Mouse (Mus musculus) neural tube, embryonic 14.5 days (tissue): ENCODE data around the gene Gpd1. TPM values are rescaled to one million over a fixed set of nuclear protein-coding genes. Genes with fewer than 3 reads are reported as not detected.

Experiments
- ATAC-seq: fragments of 200-750 bp; cut with Nextera tagmentation; 2 replicates; pipeline ENCODE4 v1.8.0; 2017; ENCODE audit warnings: low read depth, mild to moderate bottlenecking, moderate TSS enrichment, moderate library complexity
- H3K27ac ChIP-seq: fragments of 300-500 bp; sonication (generic); 2 replicates; pipeline ENCODE4 v1.5.1; 2014; ENCODE audit warnings: low read depth, mild to moderate bottlenecking, control low read depth, low read length, moderate library complexity, mixed read lengths
- H3K27me3 ChIP-seq: fragments of 300-500 bp; sonication (generic); 2 replicates; pipeline ENCODE4 v1.6.1; 2014; ENCODE audit warnings: low read length; ENCODE audit not compliant: control insufficient read depth, insufficient read depth
- H3K36me3 ChIP-seq: fragments of 300-500 bp; sonication (generic); 2 replicates; pipeline ENCODE4 v1.6.1; 2014; ENCODE audit warnings: low read length, mixed read lengths; ENCODE audit not compliant: control insufficient read depth, insufficient read depth
- H3K4me1 ChIP-seq: fragments of 300-500 bp; sonication (generic); 2 replicates; pipeline ENCODE4 v1.6.1; 2014; ENCODE audit warnings: low read length; ENCODE audit not compliant: control insufficient read depth, insufficient read depth
- H3K4me2 ChIP-seq: fragments of 300-500 bp; sonication (generic); 2 replicates; pipeline ENCODE4 v1.6.1; 2014; ENCODE audit warnings: mild to moderate bottlenecking, low read depth, low read length, control low read depth
- H3K4me3 ChIP-seq: fragments of 300-500 bp; sonication (generic); 2 replicates; pipeline ENCODE4 v1.5.1; 2014; ENCODE audit warnings: low read depth, low read length, control low read depth, mixed read lengths
- H3K9ac ChIP-seq: fragments of 300-500 bp; sonication (generic); replicated peaks from 2 replicates; pipeline ENCODE4 v1.6.1; 2014; ENCODE audit warnings: low read depth, mild to moderate bottlenecking, control low read depth, low read length, mixed read lengths
- H3K9me3 ChIP-seq: fragments of 300-500 bp; sonication (generic); 2 replicates; pipeline ENCODE4 v1.6.1; 2016; ENCODE audit warnings: low read length; ENCODE audit not compliant: control insufficient read depth
- WGBS: fragments of 180-500 bp; shearing (Covaris S2); extraction: QIAGEN DNeasy Blood & Tissue Kit; methylation state at CpG from one replicate; pipeline ENCODE4 v1.1.7; 2014; 5-methylcytosine and 5-hydroxymethylcytosine counted together
- polyA plus RNA-seq: library from polyadenylated mRNA; unstranded; fragments of >200 nt; fragmentation: Nextera tagmentation; extraction: Ambion mirVana; gene quantifications from 2 replicates; pipeline ENCODE4 v1.2.1, GENCODE M21; 2014

Gpd1 gene
- polyA plus RNA-seq, 1 experiment from 2014 or later, result 1.2 TPM

DNA sequence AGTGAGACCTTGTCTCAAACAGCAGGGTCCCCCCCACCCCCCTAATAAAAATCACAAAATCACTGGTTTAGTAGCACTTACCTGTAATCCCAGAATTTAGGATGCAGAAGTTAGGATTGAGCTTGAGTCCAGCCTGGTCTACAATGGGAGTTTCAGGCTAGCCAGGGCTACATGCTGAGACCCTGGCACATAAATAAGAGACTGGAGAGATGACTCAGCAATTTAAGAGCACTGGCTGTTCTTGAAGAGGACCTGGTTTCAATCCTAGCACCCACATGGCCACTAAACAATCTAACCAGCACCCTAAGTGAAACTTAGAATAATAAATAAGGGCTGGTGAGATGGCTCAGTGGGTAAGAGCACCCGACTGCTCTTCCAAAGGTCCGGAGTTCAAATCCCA, 13.9 kb downstream of the Gpd1 start:
- peaks cover 27% of the 10 kb centered on the region for H3K36me3 ChIP-seq
- peaks cover 5% of the 10 kb centered on the region; the same call in 1 of the 2 replicates for H3K4me1 ChIP-seq
- no peak for ATAC-seq
- no peak overlapping the region for H3K9ac ChIP-seq
- no peak overlapping the region for H3K4me3 ChIP-seq
- no peak overlapping the region for H3K27ac ChIP-seq
- WGBS, result 97% methylated on average over 2 of the region's 2 CpGs
- H3K9me3 ChIP-seq, result no peaks in the 10 kb centered on the region
- H3K27me3 ChIP-seq, result no peaks in the 10 kb centered on the region
- H3K4me2 ChIP-seq, result no peak overlapping the region

DNA sequence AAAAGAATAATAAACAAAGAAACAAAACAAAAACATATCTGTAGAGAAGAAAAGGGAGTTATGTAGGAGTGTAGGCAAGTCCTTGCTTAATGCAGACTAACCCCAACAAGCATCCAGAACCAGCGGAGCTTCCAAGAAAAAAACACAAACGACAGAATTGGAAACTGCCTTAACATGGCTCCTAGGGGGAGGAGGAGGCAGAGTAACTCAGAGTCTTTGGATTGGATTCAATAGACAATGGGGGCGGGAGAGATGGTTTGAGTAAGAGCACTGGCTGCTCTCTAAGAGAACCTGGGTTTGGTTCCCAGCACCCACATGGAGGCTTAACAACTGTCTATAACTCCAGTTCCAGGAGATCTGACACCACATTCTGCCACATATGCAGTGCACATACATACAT, 14.4 kb downstream of the Gpd1 start:
- H3K9me3 ChIP-seq, result no peaks in the 10 kb centered on the region
- no peak overlapping the region for H3K27ac ChIP-seq
- H3K4me2 ChIP-seq, result no peak overlapping the region
- no peak overlapping the region for H3K9ac ChIP-seq
- peaks cover under 1% of the 10 kb centered on the region; the same call in 1 of the 2 replicates for H3K4me1 ChIP-seq
- no peak for ATAC-seq
- peaks cover 32% of the 10 kb centered on the region for H3K36me3 ChIP-seq
- no peak overlapping the region for H3K4me3 ChIP-seq
- 93% methylated on average over 3 of the region's 3 CpGs for WGBS
- no peaks in the 10 kb centered on the region for H3K27me3 ChIP-seq

DNA sequence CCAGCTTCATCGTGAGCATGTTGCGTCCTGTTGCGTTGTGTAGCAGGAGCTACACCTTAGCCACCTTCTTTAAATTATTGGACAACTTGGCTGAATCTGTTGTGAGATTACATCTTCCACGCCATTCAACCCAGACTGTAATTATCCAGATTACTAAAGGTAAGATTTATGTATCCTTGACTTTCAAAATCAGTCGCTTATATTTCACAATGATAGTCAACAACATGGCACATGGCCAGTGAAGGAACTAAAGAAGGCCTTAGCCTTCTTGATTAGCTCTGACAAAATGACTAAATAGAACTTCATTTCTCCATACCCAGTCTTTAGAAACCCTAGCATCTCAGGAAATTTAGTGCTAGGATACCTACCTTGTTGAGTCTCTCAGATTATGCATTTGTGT, 15.9 kb downstream of the Gpd1 start:
- H3K9me3 ChIP-seq, result no peaks in the 10 kb centered on the region
- H3K36me3 ChIP-seq, result peaks cover 40% of the 10 kb centered on the region
- 95% methylated on average over 5 of the region's 5 CpGs for WGBS
- H3K27ac ChIP-seq, result no peak overlapping the region
- no peaks in the 10 kb centered on the region for H3K27me3 ChIP-seq
- no peak for ATAC-seq
- H3K4me1 ChIP-seq, result no peaks in the 10 kb centered on the region
- no peak overlapping the region for H3K9ac ChIP-seq
- no peak overlapping the region for H3K4me2 ChIP-seq
- no peak overlapping the region for H3K4me3 ChIP-seq

DNA sequence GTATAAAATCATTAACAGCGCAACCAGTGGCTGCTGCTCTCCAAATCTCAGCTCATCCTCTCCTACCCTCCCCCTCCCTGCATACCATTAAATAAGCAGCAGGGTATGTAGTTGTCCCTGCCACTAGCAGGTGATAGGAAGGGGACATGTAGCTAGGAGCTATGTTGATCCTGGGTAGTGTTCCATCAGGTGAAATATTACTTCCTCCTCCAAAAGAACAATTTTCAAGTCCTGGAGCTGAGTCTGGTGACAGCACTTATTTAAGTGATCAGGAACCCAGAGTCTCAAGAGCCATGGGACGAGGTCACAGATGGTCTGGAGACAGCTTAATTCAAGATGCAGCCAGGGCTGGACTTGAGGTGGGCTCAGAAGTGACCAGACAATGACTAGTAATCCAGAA, 18.3 kb downstream of the Gpd1 start:
- Histone ChIP-seq H3K36me3 (peaks cover 53% of the 10 kb centered on the region), H3K4me2 (no peak overlapping the region), H3K4me3 (no peak overlapping the region), H3K9me3 (no peaks in the 10 kb centered on the region), H3K27ac (no peak overlapping the region), H3K4me1 (no peaks in the 10 kb centered on the region), H3K9ac (no peak overlapping the region), H3K27me3 (no peaks in the 10 kb centered on the region)
- no peak for ATAC-seq
- WGBS, result 91% methylated on average over 2 of the region's 2 CpGs

DNA sequence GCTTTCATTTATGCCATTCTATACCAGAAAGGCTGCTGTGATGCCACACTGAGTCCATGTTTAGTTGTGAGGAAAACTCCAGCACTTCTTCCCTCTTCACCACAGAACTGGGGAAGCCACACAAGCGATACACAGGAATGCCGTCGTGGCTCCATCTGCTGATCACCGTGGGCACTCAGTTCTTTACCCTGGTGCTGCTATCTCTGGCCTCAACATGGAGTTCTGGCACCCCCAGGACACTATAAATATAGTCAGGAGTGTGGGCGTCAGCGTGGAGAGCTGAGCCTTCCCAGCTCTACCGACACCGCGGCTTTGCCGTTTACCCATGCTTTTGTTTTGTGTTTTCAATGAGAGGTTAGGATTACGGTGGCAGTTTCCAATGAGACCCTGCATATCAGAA, 19.4 kb downstream of the Gpd1 start:
- Histone ChIP-seq H3K9ac (no peak overlapping the region), H3K27ac (no peak overlapping the region), H3K4me2 (no peak overlapping the region), H3K27me3 (no peaks in the 10 kb centered on the region), H3K4me1 (no peaks in the 10 kb centered on the region), H3K36me3 (peaks cover 60% of the 10 kb centered on the region), H3K4me3 (no peak overlapping the region), H3K9me3 (no peaks in the 10 kb centered on the region)
- 90% methylated on average over 11 of the region's 11 CpGs for WGBS
- ATAC-seq, result no peak

DNA sequence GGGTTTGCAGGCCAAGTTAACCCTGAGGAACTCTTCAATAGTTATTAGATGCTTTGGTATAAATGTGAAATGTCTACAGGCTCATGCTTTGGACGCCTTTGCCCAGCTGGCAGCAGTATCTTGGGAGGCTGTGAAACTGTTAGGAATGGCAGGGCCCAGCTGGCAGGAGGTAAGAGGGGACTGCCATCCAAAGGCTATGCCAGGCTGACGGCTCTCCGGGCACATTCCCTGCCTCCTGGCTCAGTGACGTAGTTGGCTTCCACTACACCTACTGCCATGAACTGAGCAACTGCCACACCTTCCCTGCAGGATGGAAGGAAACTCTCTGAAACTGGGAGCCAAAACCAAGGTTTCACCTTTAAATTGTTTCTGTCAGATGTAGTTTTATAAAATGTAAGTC, 22.9 kb downstream of the Gpd1 start:
- 92% methylated on average over 4 of the region's 4 CpGs for WGBS
- Histone ChIP-seq H3K4me3 (no peak overlapping the region), H3K36me3 (peaks cover 57% of the 10 kb centered on the region), H3K27ac (no peak overlapping the region), H3K9ac (no peak overlapping the region), H3K9me3 (no peaks in the 10 kb centered on the region), H3K27me3 (no peaks in the 10 kb centered on the region), H3K4me1 (no peaks in the 10 kb centered on the region), H3K4me2 (no peak overlapping the region)
- ATAC-seq, result no peak

DNA sequence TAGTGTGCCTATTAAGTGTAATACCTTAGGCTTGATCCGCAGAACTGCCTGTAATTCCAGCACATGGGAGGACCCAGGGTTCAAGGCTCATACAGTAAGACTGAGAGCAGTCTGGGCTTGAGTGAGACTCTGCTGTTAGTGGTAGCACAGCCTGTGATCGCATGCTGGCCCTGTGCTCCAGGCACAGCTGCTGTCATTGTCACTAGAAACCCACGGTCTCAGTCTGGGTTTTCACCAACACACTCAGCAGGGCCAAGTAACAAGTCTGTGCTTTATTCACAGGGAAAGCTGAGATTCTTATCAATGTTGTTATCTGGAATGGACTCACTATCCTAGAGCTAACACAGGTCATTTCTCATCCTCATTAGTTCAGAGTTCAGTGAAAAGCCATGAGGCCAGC, 36.9 kb downstream of the Gpd1 start:
- Histone ChIP-seq H3K9me3 (no peaks in the 10 kb centered on the region), H3K27ac (no peak overlapping the region), H3K36me3 (no peaks in the 10 kb centered on the region), H3K27me3 (no peaks in the 10 kb centered on the region), H3K4me1 (no peaks in the 10 kb centered on the region), H3K4me3 (no peak overlapping the region), H3K9ac (no peak overlapping the region), H3K4me2 (no peak overlapping the region)
- 77% methylated on average over 3 of the region's 3 CpGs for WGBS
- no peak for ATAC-seq

DNA sequence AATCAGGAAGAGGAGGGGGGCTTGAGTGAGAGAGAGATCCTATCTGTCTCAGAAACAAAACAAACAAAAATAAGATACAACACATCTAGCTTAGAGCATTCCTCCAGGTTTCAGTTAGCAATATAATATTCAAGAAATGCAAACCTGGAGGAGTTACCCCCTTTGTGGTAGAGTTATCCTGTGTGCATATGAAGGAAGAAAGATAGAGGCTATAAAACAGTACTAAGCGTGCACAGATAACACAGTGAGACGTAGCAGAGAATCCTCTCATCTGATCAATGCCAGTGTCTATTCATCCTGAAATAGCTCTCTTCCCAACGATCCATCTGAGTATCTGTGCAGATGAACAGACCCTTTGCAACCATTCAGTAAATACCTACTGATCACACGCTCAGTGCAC, 50.2 kb downstream of the Gpd1 start:
- no peaks in the 10 kb centered on the region for H3K9me3 ChIP-seq
- no peak overlapping the region for H3K27ac ChIP-seq
- H3K4me2 ChIP-seq, result no peak overlapping the region
- 76% methylated on average over 4 of the region's 4 CpGs for WGBS
- H3K4me3 ChIP-seq, result no peak overlapping the region
- no peak for ATAC-seq
- no peaks in the 10 kb centered on the region for H3K36me3 ChIP-seq
- peaks cover 13% of the 10 kb centered on the region for H3K4me1 ChIP-seq
- no peaks in the 10 kb centered on the region for H3K27me3 ChIP-seq
- H3K9ac ChIP-seq, result no peak overlapping the region

DNA sequence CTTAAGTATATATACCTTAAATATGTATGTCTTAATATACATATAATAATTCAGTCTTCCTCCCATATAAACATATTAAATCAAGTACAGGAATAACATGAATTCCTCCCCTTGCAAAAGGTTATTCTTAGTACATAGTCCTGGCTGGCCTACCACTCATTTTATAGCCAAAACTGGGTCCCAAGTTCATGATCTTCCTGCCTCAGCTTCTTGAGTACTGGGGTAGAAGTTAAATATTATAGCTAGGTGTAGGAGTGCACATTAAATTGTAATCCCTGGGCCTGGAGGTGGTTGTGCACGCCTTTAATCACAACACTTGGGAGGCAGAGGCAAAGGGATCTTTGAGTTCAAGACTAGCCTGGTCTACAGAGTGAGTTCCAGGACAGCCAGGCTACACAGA, 51.4 kb downstream of the Gpd1 start:
- Histone ChIP-seq H3K4me3 (no peak overlapping the region), H3K4me2 (no peak overlapping the region)

More for the DNA sequence above, 51.4 kb downstream of the Gpd1 start:
- Histone ChIP-seq H3K9ac (no peak overlapping the region), H3K9me3 (no peaks in the 10 kb centered on the region), H3K27ac (no peak overlapping the region), H3K4me1 (peaks cover 13% of the 10 kb centered on the region), H3K27me3 (no peaks in the 10 kb centered on the region), H3K36me3 (no peaks in the 10 kb centered on the region)
- no peak for ATAC-seq
- 94% methylated on average over 1 of the region's 1 CpGs for WGBS
